Mouse (Mus musculus) embryonic facial prominence, embryonic 14.5 days (tissue): Measurements from ENCODE around the gene Gstt2. TPM values are rescaled to one million over a fixed set of nuclear protein-coding genes. Genes with fewer than 3 reads are reported as not detected.
A peak's percentile ranks its signal among the peaks of the same experiment; 100 is the strongest.

Source experiments
- ATAC-seq: fragments of 200-750 bp; cut with Nextera tagmentation; 2 replicates; pipeline ENCODE4 v1.8.0; 2017; ENCODE audit warnings: low read depth, moderate number of reproducible peaks, moderate TSS enrichment
- DNase-seq: peaks from one replicate; pipeline ENCODE4 v3.0.0-alpha.2; 2015; ENCODE audit warnings: low spot score
- H3K27ac ChIP-seq: fragments of 300-500 bp; sonication (generic); replicated peaks from 2 replicates; pipeline ENCODE4 v1.5.1; 2014; ENCODE audit warnings: low read depth, mild to moderate bottlenecking, low read length, moderate library complexity
- H3K27me3 ChIP-seq: fragments of 300-500 bp; sonication (generic); replicated peaks from 2 replicates; pipeline ENCODE4 v1.6.1; 2014; ENCODE audit warnings: low read length; ENCODE audit not compliant: control insufficient read depth, insufficient read depth
- H3K36me3 ChIP-seq: fragments of 300-500 bp; sonication (generic); 2 replicates; pipeline ENCODE4 v1.6.1; 2014; ENCODE audit warnings: low read length, mixed read lengths; ENCODE audit not compliant: control insufficient read depth, insufficient read depth
- H3K4me1 ChIP-seq: fragments of 300-500 bp; sonication (generic); 2 replicates; pipeline ENCODE4 v1.6.1; 2014; ENCODE audit warnings: antibody characterized with exemption, low read length; ENCODE audit not compliant: control insufficient read depth, insufficient read depth
- H3K4me2 ChIP-seq: fragments of 300-500 bp; sonication (generic); 2 replicates; pipeline ENCODE4 v1.6.1; 2014; ENCODE audit warnings: low read depth, mild to moderate bottlenecking, low read length, moderate library complexity, mixed read lengths
- H3K4me3 ChIP-seq: fragments of 300-500 bp; sonication (generic); 2 replicates; pipeline ENCODE4 v1.5.1; 2014; ENCODE audit warnings: low read depth, mild to moderate bottlenecking, low read length
- H3K9ac ChIP-seq: fragments of 300-500 bp; sonication (generic); 2 replicates; pipeline ENCODE4 v1.6.1; 2014; ENCODE audit warnings: low read depth, mild to moderate bottlenecking, low read length, moderate library complexity, mixed read lengths
- H3K9me3 ChIP-seq: fragments of 300-500 bp; sonication (generic); 2 replicates; pipeline ENCODE4 v1.6.1; 2016; ENCODE audit warnings: low read length; ENCODE audit not compliant: control insufficient read depth
- WGBS: fragments of 180-500 bp; shearing (Covaris S2); extraction: QIAGEN DNeasy Blood & Tissue Kit; methylation state at CpG from one replicate; pipeline ENCODE4 v1.1.7; 2014; 5-methylcytosine and 5-hydroxymethylcytosine counted together
- polyA plus RNA-seq: library from polyadenylated mRNA; unstranded; fragments of >200 nt; fragmentation: Nextera tagmentation; extraction: Ambion mirVana; gene quantifications from 2 replicates; pipeline ENCODE4 v1.2.1, GENCODE M21; 2014

The Gstt2 gene
- 9.7 and 12.9 TPM in 2 replicates for polyA plus RNA-seq

DNA sequence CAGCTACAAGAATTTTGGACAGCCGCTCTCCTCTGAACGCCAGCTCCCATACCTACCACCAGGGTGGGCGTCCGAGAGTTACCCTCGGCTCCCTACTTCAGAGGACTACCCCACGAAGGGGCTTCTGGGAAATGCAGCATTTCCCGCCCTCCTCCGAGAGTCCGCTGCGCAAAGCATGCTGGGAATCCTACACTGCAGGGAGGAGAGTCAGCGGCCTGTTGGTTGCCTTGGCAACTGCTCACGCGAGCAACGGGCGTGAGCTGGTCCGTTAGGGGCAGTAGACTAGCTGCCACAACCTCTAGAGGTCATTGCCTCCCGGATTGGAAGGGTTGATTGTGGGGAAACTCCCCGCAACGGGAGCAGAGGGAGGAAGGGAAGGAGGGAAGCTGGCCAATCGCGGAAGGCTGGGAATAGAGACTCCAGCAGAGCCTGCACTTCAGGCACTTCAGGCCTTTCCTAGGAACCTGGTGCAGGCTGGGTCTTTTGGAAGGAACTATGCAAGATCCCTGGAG lies at the start of gene Gstt2:
Gene Gstt2 (minus strand): TSS at position 177 of the 512 bp plus-strand sequence.
- Histone ChIP-seq H3K9me3 (no peaks in the 10 kb centered on the region), H3K36me3 (no peaks in the 10 kb centered on the region), H3K4me1 (peaks cover 36% of the 10 kb centered on the region), H3K27ac (peak within 1 kb of the TSS; percentile 91), H3K27me3 (peaks cover 8% of the 10 kb centered on the region; the same call in 1 of the 2 replicates), H3K4me2 (peak within 1 kb of the TSS; percentile 68), H3K9ac (peak within 1 kb of the TSS; percentile 73), H3K4me3 (peak within 1 kb of the TSS; percentile 46)
- ATAC-seq (peak; percentile 91), DNase-seq (peak; percentile 97)
- under 1% methylated on average over 21 of the region's 21 CpGs for WGBS

DNA sequence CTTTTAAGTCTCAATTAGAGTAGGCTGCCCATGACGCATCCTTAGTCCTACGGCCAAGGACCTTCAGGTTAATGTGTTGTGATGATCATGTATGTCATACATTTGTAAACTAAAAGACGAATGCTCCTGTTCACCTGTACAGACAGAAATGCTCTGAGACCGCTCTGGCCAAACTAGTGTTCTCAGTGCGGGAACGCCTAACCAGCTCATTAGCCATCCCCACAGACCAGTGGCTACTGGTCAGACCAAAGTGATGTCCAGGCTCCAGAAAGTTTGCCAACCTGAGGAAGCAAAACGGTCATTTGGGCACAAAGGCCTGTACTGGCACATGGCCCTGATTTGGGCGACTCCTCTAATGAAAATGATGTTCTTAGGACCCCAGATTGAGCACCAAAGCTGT lies 47.5 kb upstream of the Gstt2 start:
- ATAC-seq, result no peak
- WGBS, result 93% methylated on average over 8 of the region's 8 CpGs
- no peak overlapping the region for H3K9ac ChIP-seq

DNA sequence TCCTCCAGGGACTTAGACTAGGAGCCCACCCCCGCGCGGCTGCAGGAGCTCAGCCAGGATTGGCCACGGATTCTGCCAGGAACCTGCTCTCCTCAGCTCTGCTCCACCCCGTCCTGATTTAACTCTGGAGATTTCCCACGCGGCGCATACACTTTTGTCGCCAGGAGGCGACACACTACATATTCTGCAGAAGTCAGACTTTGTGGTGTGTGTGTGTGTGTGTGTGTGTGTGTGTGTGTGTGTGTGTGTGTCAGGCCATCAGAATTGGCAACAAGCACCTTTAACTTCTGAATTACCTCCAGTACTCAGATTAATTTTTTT lies 46.0 kb upstream of the Gstt2 start:
- Histone ChIP-seq H3K4me3 (no peak overlapping the region), H3K27me3 (no peaks in the 10 kb centered on the region), H3K4me2 (peak overlapping the region; percentile 38; the same call in 1 of the 2 replicates), H3K36me3 (no peaks in the 10 kb centered on the region), H3K9me3 (no peaks in the 10 kb centered on the region), H3K27ac (0 out of 2 replicates have a peak overlapping the region, but pooled peaks have one; percentile 33), H3K9ac (no peak overlapping the region), H3K4me1 (peaks cover 6% of the 10 kb centered on the region)
- DNase-seq (peak; percentile 90), ATAC-seq (peak; percentile 78)
- WGBS, result 0% methylated on average over 10 of the region's 10 CpGs

More for the DNA sequence above, 47.5 kb upstream of the Gstt2 start:
- H3K4me1 ChIP-seq, result peaks cover 6% of the 10 kb centered on the region
- H3K27ac ChIP-seq, result no peak overlapping the region
- no peak overlapping the region for H3K4me2 ChIP-seq
- DNase-seq, result no peak
- no peaks in the 10 kb centered on the region for H3K27me3 ChIP-seq
- H3K4me3 ChIP-seq, result no peak overlapping the region
- no peaks in the 10 kb centered on the region for H3K9me3 ChIP-seq
- H3K36me3 ChIP-seq, result no peaks in the 10 kb centered on the region

DNA sequence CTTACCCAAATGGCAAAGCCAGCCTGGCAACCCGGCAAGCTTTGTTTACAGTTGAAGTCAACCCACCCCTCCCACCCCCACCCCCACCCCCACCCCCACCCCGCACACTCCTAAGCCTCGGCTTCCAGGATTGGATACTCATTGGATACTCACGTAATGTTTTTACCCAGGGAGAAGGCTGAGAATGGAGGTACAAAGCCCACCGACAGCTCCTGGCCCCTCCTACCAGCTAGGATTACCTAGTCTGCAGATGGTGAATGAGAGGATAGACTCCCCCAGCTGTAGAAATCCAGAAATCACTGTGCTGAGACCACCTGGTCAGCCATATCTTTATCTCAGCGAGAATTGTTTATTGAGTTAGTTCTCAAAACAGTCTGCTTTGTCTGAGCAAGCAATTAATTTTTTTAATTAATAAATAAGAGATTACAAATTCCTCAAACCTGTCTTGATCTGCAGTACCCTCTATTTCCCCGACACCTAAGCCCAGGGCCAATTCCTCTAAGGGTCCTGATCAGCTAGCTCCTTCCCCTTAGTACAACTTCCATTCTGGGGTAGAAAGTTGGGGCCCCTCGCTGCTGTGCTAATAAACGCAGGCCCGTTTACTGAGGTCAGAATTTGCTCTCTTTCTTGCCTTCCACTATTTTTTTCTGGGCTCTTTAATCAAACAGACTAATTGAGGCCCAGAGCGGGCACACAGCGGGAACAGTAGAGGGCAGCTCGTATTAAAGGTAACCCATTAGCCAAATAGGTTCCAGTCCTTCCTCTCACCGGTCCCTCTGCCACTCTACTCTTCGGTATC lies 45.4 kb upstream of the Gstt2 start:
- Histone ChIP-seq H3K27ac (peak overlapping the region; percentile 33; the same call in 1 of the 2 replicates), H3K4me3 (no peak overlapping the region), H3K4me1 (peaks cover 6% of the 10 kb centered on the region), H3K4me2 (peak overlapping the region; percentile 38; the same call in 1 of the 2 replicates), H3K9me3 (no peaks in the 10 kb centered on the region), H3K9ac (no peak overlapping the region), H3K36me3 (no peaks in the 10 kb centered on the region), H3K27me3 (no peaks in the 10 kb centered on the region)
- WGBS, result 8% methylated on average over 13 of the region's 15 CpGs
- peak; percentile 69 for ATAC-seq
- peak; percentile 56 for DNase-seq

DNA sequence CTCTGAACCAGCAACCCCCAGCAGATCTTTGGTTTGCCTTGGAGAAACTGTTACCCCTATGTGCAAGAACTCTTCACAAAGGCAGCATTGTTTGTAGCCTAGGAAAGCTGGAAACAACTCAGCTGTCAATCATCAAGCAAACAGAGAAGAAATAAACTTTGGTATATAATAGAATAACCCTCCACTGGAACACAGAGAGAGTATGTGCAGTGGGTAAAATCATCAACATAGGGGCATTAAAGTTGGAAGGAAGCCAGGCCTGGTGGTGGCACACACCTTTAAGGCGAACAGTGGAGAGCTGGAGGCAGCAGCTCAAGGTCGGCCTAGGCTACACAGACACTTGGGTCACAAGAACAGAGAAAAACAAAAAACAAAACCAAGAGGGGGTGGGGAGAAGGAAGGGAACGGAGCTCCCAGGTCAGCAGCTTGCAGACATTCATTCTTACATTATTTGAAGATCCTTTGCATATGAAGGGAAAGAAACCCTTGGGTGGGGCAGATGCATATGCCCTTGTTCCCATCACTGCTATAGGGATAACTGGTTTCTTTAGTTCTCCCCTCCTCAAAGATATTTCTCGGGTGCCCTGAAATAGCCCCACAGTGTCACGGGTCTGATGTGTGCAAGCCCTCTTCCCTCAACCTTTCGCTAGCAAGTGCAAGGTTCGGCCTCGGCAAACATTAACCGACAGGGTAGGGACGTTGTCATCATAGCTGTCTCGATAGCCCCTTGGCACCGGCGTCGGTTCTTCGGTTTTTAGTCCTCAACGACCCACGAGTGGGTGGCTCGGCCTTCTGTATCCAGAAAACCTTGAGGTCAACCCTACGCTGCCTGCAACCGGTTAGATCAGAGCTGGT lies 44.6 kb upstream of the Gstt2 start:
- H3K9ac ChIP-seq, result no peak overlapping the region
- H3K4me2 ChIP-seq, result no peak overlapping the region
- H3K4me3 ChIP-seq, result no peak overlapping the region
- no peaks in the 10 kb centered on the region for H3K36me3 ChIP-seq
- 17% methylated on average over 20 of the region's 20 CpGs for WGBS
- H3K27ac ChIP-seq, result peak overlapping the region; percentile 1
- ATAC-seq (no peak), DNase-seq (peak; percentile 38)
- H3K27me3 ChIP-seq, result no peaks in the 10 kb centered on the region
- H3K9me3 ChIP-seq, result no peaks in the 10 kb centered on the region
- H3K4me1 ChIP-seq, result peaks cover 6% of the 10 kb centered on the region

DNA sequence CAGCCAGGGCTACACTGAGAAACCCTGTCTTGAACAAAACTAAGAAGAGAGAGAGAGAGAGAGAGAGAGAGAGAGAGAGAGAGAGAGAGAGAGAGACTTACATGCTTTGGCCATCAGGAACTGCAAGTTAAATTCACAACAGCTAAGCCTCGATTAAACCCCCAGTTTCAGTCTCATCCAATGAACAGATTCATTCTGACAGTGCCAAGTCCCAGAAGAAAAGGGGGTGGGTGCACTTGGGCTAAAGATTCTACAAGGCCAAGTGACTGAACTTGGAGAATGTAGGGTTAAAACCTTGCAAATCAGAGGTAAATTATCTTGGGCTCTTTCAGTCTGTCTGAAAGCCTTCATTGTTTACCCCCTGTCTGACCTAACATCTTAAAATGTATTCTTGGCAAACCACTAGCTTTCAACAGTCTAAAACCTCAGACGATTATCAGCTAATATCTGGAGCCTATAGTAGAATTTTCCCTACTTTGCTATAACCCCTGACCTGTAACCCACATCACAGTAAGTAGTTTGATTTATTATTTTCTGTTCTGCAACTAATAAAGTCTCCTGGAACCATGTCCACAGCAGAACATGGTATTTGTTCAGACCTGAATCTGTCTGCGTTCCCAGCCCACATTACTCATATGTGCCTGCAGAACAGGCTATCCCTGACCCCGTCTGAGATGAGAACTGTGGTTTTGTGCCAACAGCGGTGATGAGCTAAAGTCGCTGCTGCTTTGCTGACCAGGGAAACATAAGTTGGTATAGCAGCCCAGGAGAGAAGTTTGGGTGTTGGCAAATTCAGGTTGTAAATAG lies 43.8 kb upstream of the Gstt2 start:
- Histone ChIP-seq H3K4me1 (peaks cover 6% of the 10 kb centered on the region), H3K4me3 (no peak overlapping the region), H3K9me3 (no peaks in the 10 kb centered on the region), H3K27me3 (no peaks in the 10 kb centered on the region), H3K27ac (peak overlapping the region; percentile 44), H3K9ac (no peak overlapping the region), H3K36me3 (no peaks in the 10 kb centered on the region), H3K4me2 (no peak overlapping the region)
- 34% methylated on average over 6 of the region's 6 CpGs for WGBS
- DNase-seq, result peak; percentile 50
- no peak for ATAC-seq

DNA sequence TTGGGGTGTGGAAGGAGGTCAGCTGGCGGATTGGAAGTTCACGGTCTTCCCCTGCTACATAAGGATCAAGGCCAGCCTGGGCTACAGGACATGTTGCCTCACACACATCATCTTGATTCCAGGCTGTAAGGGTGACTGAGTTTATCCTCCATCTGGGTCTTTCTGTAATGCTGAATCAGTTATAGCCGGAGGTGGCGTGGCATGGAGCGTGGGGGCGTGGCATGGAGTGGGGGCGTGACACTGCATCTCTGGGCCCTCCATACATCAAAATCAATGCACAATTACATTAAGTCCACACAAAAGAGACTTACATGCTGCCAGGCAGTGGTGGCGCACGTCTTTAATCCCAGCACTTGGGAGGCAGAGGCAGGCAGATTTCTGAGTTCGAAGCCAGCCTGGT lies 43.1 kb upstream of the Gstt2 start:
- H3K4me2 ChIP-seq, result no peak overlapping the region
- H3K4me3 ChIP-seq, result no peak overlapping the region
- no peaks in the 10 kb centered on the region for H3K9me3 ChIP-seq
- DNase-seq (no peak), ATAC-seq (no peak)
- peak overlapping the region; percentile 44; the same call in 1 of the 2 replicates for H3K27ac ChIP-seq
- H3K9ac ChIP-seq, result no peak overlapping the region
- no peaks in the 10 kb centered on the region for H3K36me3 ChIP-seq
- WGBS, result 92% methylated on average over 10 of the region's 10 CpGs
- peaks cover 6% of the 10 kb centered on the region for H3K4me1 ChIP-seq
- no peaks in the 10 kb centered on the region for H3K27me3 ChIP-seq

DNA sequence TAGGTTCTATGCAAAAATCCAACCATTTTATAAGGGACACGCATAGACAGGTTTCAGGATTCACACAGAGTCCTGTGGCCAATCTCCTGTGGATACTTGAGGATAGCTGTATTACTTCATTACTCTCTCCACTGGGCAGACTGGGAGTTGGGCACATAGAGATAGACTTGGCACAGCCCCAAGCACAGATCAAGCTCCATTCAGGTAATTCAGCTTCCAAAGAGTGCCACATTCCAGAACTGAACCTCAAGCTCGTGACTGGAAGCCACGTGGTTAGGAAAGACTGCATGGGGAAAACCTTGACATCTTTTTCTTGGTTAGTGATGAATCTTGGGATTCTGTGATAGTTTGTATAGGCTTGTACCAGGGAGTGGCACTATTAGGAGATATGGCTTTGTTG lies 41.6 kb upstream of the Gstt2 start:
- Histone ChIP-seq H3K4me2 (no peak overlapping the region), H3K9me3 (no peaks in the 10 kb centered on the region), H3K4me1 (peaks cover 9% of the 10 kb centered on the region), H3K9ac (no peak overlapping the region), H3K27ac (no peak overlapping the region), H3K27me3 (no peaks in the 10 kb centered on the region), H3K4me3 (no peak overlapping the region), H3K36me3 (no peaks in the 10 kb centered on the region)
- peak; percentile 28 for DNase-seq
- WGBS, result 83% methylated on average over 3 of the region's 3 CpGs
- no peak for ATAC-seq
